Mouse (Mus musculus): ENCODE measurements at regions not wholly inside any gene's neighbourhood (a gene's known extent, or its start where the extent isn't known, plus 50 kb on each side); places are given as distances from the start of the nearest gene placed in this dataset.
A peak's percentile ranks its signal among the peaks of the same experiment; 100 is the strongest.

DNA sequence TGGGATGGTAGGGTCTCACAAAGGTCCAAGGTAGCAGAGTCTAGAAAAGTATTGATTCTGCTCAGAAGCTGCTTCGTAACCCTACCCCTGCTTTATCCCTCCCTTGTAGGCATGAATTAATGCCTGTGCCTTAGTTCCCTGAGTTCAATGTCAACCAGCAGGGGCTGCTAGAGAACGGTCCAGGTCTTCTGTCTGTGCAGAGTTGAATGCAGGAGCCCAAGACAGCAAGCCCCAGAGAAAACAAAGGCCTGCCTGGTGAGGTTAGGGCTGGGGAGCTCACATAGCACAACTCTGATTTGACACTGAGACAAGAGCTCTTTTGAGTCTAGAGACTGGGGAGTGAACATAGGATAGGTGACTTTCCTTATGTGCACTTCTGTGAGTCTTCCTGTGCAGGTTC lies 56.6 kb downstream of the Olig3 start:
- no peak overlapping the region for H3K27ac ChIP-seq
- H3K9me3 ChIP-seq, result no peaks in the 10 kb centered on the region
- 55% methylated on average over 2 of the region's 2 CpGs for WGBS
- H3K27me3 ChIP-seq, result no peaks in the 10 kb centered on the region
- peaks cover 5% of the 10 kb centered on the region; the same call in 1 of the 2 replicates for H3K4me1 ChIP-seq (replicated peaks)
- H3K4me3 ChIP-seq (replicated peaks), result no peak overlapping the region
- no peaks in the 10 kb centered on the region for H3K36me3 ChIP-seq
- no peak for ATAC-seq (ENCODE audit: insufficient number of reproducible peaks, insufficient read depth, low FRiP score, low TSS enrichment, low read depth)
- H3K9ac ChIP-seq (replicated peaks), result no peak overlapping the region
- no peak overlapping the region for H3K4me2 ChIP-seq

DNA sequence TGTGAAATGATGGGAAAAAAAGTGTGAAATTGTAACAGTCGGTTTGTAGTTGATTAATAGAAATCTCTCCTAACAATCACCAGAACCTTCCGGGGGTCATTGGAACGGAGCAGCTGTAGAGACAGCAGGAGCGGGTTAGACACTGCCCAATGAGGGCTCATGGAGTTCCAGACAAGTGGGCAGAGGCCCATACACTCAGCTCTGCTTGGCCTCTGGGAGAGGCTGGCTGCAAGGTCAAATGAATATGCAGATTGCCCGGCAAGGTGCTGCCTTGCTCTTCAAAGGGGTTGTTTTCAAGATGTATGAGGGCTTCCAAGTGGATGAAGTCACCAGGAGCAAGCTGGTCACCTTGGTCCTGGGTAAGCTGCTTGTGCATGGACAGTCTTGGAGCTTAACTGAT lies 57.6 kb downstream of the Olig3 start:
- no peak overlapping the region for H3K27ac ChIP-seq
- no peak overlapping the region for H3K9ac ChIP-seq (replicated peaks)
- no peaks in the 10 kb centered on the region for H3K9me3 ChIP-seq
- no peaks in the 10 kb centered on the region for H3K27me3 ChIP-seq
- 20% methylated on average over 5 of the region's 5 CpGs for WGBS
- no peak overlapping the region for H3K4me2 ChIP-seq
- H3K4me3 ChIP-seq (replicated peaks), result no peak overlapping the region
- no peaks in the 10 kb centered on the region for H3K36me3 ChIP-seq
- ATAC-seq (ENCODE audit: insufficient number of reproducible peaks, insufficient read depth, low FRiP score, low TSS enrichment, low read depth), result no peak
- peaks cover 5% of the 10 kb centered on the region; the same call in 1 of the 2 replicates for H3K4me1 ChIP-seq (replicated peaks)

GRCm38 (mm10) chr10:19414834-19415233 lies 58.5 kb downstream of the Olig3 start:
- 12% methylated on average over 5 of the region's 5 CpGs for WGBS
- no peak overlapping the region for H3K27ac ChIP-seq
- no peaks in the 10 kb centered on the region for H3K36me3 ChIP-seq
- H3K9ac ChIP-seq (replicated peaks), result no peak overlapping the region
- H3K4me3 ChIP-seq (replicated peaks), result no peak overlapping the region
- peak; percentile 6; the same call in 1 of the 2 replicates for ATAC-seq (ENCODE audit: insufficient number of reproducible peaks, insufficient read depth, low FRiP score, low TSS enrichment, low read depth)
- H3K4me1 ChIP-seq (replicated peaks), result peaks cover 5% of the 10 kb centered on the region; the same call in 1 of the 2 replicates
- no peak overlapping the region for H3K4me2 ChIP-seq
- no peaks in the 10 kb centered on the region for H3K27me3 ChIP-seq
- H3K9me3 ChIP-seq, result 0 out of 2 replicates have a peak, but pooled peaks cover 3% of the 10 kb centered on the region

GRCm38 (mm10) chr10:19424030-19424429 lies 67.7 kb downstream of the Olig3 start:
- no peak for ATAC-seq (ENCODE audit: insufficient number of reproducible peaks, insufficient read depth, low FRiP score, low TSS enrichment, low read depth)
- 81% methylated on average over 1 of the region's 1 CpGs for WGBS
- no peaks in the 10 kb centered on the region for H3K4me1 ChIP-seq (replicated peaks)
- H3K4me2 ChIP-seq, result no peak overlapping the region
- no peaks in the 10 kb centered on the region for H3K36me3 ChIP-seq
- H3K9ac ChIP-seq (replicated peaks), result no peak overlapping the region
- H3K4me3 ChIP-seq (replicated peaks), result no peak overlapping the region
- H3K27ac ChIP-seq, result no peak overlapping the region
- H3K9me3 ChIP-seq, result 0 out of 2 replicates have a peak, but pooled peaks cover 3% of the 10 kb centered on the region
- no peaks in the 10 kb centered on the region for H3K27me3 ChIP-seq

GRCm38 (mm10) chr10:19424961-19425360 lies 68.6 kb downstream of the Olig3 start:
- Histone ChIP-seq H3K36me3 (no peaks in the 10 kb centered on the region), H3K27ac (no peak overlapping the region), H3K4me2 (no peak overlapping the region), H3K27me3 (no peaks in the 10 kb centered on the region), H3K9ac (replicated peaks) (no peak overlapping the region), H3K4me1 (replicated peaks) (no peaks in the 10 kb centered on the region), H3K4me3 (replicated peaks) (no peak overlapping the region), H3K9me3 (no peaks in the 10 kb centered on the region)
- WGBS, result 75% methylated on average over 3 of the region's 3 CpGs
- no peak for ATAC-seq (ENCODE audit: insufficient number of reproducible peaks, insufficient read depth, low FRiP score, low TSS enrichment, low read depth)

DNA sequence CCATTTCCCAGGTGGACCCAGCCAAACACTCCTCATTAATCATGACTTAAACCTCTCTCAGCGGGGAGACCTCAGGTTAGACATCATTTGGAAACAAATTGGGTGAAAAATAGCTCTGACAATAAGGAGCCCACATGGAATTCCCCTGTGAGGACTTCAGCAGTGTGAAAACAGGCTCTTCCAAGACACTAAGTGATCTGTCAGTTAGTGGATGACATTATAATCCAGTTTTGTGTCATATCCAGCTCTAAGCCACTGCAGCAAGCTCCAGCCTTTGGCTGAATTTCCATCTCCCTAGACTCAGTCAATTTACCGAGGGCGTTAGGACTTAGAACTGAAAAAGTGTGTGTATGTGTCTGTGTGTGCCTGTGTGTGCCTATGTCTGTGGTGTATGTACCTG lies 70.5 kb downstream of the Olig3 start:
- WGBS, result 86% methylated on average over 3 of the region's 3 CpGs
- no peak for ATAC-seq (ENCODE audit: insufficient number of reproducible peaks, insufficient read depth, low FRiP score, low TSS enrichment, low read depth)
- H3K27me3 ChIP-seq, result no peaks in the 10 kb centered on the region
- H3K27ac ChIP-seq, result no peak overlapping the region
- H3K9ac ChIP-seq (replicated peaks), result no peak overlapping the region
- H3K9me3 ChIP-seq, result no peaks in the 10 kb centered on the region
- no peaks in the 10 kb centered on the region for H3K4me1 ChIP-seq (replicated peaks)
- H3K4me3 ChIP-seq (replicated peaks), result no peak overlapping the region
- no peaks in the 10 kb centered on the region for H3K36me3 ChIP-seq
- H3K4me2 ChIP-seq, result no peak overlapping the region

DNA sequence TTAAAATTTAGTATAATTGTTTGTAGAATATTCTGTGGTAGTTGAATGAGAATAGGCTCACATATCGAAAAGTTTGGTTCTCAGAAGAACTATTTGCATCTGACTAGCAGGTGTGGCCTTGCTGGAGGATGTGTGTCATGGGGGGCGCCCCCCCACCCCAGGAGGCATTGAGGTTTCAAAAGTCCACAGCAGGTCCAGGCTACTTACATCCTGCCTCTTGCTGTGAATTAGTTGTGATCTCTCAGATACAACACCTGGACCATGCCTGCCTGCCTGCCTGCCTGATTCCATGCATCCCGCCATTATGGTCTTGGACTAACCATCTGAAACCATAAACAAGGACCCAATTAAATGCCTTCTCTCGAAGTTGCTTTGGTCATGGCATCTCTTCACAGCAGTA lies 76.2 kb downstream of the Olig3 start:
- Histone ChIP-seq H3K9ac (replicated peaks) (no peak overlapping the region), H3K27ac (no peak overlapping the region), H3K4me1 (replicated peaks) (no peaks in the 10 kb centered on the region), H3K9me3 (no peaks in the 10 kb centered on the region), H3K4me3 (replicated peaks) (no peak overlapping the region), H3K27me3 (no peaks in the 10 kb centered on the region), H3K36me3 (no peaks in the 10 kb centered on the region), H3K4me2 (no peak overlapping the region)
- WGBS, result 79% methylated on average over 4 of the region's 4 CpGs
- no peak for ATAC-seq (ENCODE audit: insufficient number of reproducible peaks, insufficient read depth, low FRiP score, low TSS enrichment, low read depth)

DNA sequence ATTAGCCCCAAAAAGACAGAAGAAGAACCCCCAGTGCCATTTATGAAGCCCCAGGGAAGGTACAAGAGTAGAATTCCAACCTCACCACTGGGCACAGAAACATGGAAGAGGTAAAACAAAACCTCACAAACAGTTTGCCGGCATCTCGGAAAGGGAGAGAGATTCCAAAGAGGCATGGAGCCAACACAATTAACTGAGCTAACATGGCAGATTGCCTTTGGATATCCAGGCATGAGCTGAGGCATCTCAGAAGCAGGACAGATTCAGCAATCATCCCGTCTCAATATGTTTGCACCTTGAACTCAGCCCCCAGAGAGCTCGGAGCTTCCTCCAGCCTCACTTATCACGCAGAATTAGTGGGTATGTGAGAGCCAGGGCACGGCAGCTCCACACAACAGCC lies 78.3 kb downstream of the Olig3 start:
- Histone ChIP-seq H3K27me3 (no peaks in the 10 kb centered on the region), H3K4me1 (replicated peaks) (no peaks in the 10 kb centered on the region), H3K9me3 (no peaks in the 10 kb centered on the region), H3K4me2 (no peak overlapping the region), H3K27ac (no peak overlapping the region), H3K4me3 (replicated peaks) (no peak overlapping the region), H3K9ac (replicated peaks) (no peak overlapping the region), H3K36me3 (no peaks in the 10 kb centered on the region)
- 67% methylated on average over 6 of the region's 6 CpGs for WGBS
- no peak for ATAC-seq (ENCODE audit: insufficient number of reproducible peaks, insufficient read depth, low FRiP score, low TSS enrichment, low read depth)

GRCm38 (mm10) chr10:19441807-19442206 lies 85.5 kb downstream of the Olig3 start:
- Histone ChIP-seq H3K4me1 (replicated peaks) (0 out of 2 replicates have a peak, but pooled peaks cover 6% of the 10 kb centered on the region), H3K36me3 (no peaks in the 10 kb centered on the region), H3K9me3 (no peaks in the 10 kb centered on the region), H3K27me3 (no peaks in the 10 kb centered on the region), H3K4me3 (replicated peaks) (no peak overlapping the region), H3K9ac (replicated peaks) (no peak overlapping the region), H3K4me2 (no peak overlapping the region), H3K27ac (no peak overlapping the region)
- no peak for ATAC-seq (ENCODE audit: insufficient number of reproducible peaks, insufficient read depth, low FRiP score, low TSS enrichment, low read depth)
- WGBS, result 79% methylated on average over 12 of the region's 12 CpGs

DNA sequence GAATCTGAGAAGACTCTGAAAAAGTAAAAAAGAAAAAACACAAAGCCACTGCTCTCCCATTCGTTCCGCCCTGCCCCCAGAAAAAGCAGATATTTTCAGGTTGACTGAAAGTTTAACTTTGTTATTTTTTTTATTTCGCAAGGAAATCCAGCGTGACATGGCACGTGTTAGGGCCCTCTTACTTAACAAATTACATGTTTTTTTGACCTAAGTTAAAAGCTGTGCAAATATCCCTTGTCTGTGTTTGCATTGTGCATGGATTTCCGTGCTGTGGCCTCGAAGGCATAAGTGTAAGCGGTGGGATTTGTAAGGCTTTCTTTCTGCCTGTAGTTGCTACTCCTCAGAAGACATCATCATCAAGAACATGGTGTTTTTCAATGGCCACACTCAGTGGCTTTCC lies 87.2 kb downstream of the Olig3 start:
- WGBS, result 79% methylated on average over 8 of the region's 8 CpGs
- Histone ChIP-seq H3K4me3 (replicated peaks) (no peak overlapping the region), H3K4me1 (replicated peaks) (0 out of 2 replicates have a peak, but pooled peaks cover 6% of the 10 kb centered on the region), H3K4me2 (no peak overlapping the region), H3K9ac (replicated peaks) (no peak overlapping the region), H3K36me3 (no peaks in the 10 kb centered on the region), H3K27ac (no peak overlapping the region), H3K27me3 (no peaks in the 10 kb centered on the region), H3K9me3 (no peaks in the 10 kb centered on the region)
- no peak for ATAC-seq (ENCODE audit: insufficient number of reproducible peaks, insufficient read depth, low FRiP score, low TSS enrichment, low read depth)

DNA sequence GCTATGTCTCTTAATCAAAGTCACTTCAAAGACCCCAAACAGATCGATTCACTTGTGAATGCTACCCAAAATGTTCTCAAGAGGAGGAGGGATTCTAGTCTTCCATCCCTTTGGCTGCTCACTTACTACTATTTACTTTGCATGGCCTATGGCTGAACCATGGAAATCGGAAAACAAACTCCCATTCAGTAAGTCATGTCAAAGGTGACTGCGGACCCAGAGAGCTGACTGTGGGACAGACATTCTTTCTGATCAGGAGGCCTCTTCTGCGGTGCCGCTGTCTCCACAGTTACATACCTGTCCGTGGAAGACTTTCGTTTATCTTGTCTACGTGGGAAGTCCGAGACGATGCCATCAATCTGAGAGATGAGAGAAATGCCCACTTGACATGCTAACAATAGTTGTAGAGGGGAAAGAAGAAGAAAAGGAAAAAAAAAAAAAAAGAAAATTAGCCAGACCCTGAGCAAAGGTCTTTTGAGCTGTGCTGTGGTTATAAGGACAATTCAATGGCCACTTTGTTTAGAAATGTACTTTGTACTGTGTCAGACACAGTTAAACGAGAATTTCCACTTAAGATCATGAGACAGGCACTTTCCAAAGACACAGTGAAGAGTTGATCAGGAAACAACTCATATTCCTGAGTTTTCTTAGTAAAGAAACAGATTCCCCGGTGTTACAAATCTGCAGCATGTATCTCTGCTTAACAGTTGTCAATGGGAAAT lies 92.7 kb downstream of the Olig3 start:
- H3K9me3 ChIP-seq, result no peaks in the 10 kb centered on the region
- no peak overlapping the region for H3K4me3 ChIP-seq (replicated peaks)
- WGBS, result 80% methylated on average over 12 of the region's 12 CpGs
- no peak for ATAC-seq (ENCODE audit: insufficient number of reproducible peaks, insufficient read depth, low FRiP score, low TSS enrichment, low read depth)
- no peak overlapping the region for H3K9ac ChIP-seq (replicated peaks)
- no peaks in the 10 kb centered on the region for H3K27me3 ChIP-seq
- H3K4me1 ChIP-seq (replicated peaks), result 0 out of 2 replicates have a peak, but pooled peaks cover 3% of the 10 kb centered on the region
- H3K36me3 ChIP-seq, result no peaks in the 10 kb centered on the region
- H3K27ac ChIP-seq, result no peak overlapping the region
- H3K4me2 ChIP-seq, result no peak overlapping the region

DNA sequence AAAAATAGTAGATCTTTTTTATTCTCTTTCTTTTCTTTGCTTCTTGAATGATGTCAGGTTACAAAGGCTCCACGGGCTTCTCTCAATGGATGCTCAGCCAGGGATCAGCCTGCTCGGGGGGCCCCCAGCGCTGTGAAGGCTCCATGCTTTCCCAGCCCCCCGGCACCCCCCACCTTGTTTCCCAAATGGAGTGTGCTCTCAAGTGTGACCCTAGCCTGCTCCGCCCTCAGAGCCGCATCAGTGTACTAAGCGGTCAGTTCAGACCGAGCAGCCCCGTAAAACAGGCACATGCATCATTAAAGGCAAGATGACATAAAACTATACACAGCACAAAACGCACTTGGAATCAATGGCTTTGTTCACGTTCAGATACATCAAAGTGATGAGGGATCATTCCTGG lies 102.7 kb downstream of the Olig3 start:
- Histone ChIP-seq H3K9me3 (no peaks in the 10 kb centered on the region), H3K4me3 (replicated peaks) (no peak overlapping the region), H3K27me3 (no peaks in the 10 kb centered on the region), H3K27ac (no peak overlapping the region), H3K9ac (replicated peaks) (no peak overlapping the region), H3K4me1 (replicated peaks) (0 out of 2 replicates have a peak, but pooled peaks cover 2% of the 10 kb centered on the region), H3K4me2 (no peak overlapping the region), H3K36me3 (no peaks in the 10 kb centered on the region)
- WGBS, result 63% methylated on average over 11 of the region's 11 CpGs
- no peak for ATAC-seq (ENCODE audit: insufficient number of reproducible peaks, insufficient read depth, low FRiP score, low TSS enrichment, low read depth)

Measured in limb, embryonic 12.5 days (tissue).